Mouse (Mus musculus) limb, embryonic 12.5 days (tissue): ENCODE results near the gene BC067074. TPM values are rescaled to one million over a fixed set of nuclear protein-coding genes. Genes with fewer than 3 reads are reported as not detected.

Experiments used
- ATAC-seq: fragments of 200-750 bp; cut with Nextera tagmentation; 2 replicates; pipeline ENCODE4 v1.8.0; 2017; ENCODE audit warnings: low read depth, moderate TSS enrichment; ENCODE audit not compliant: insufficient number of reproducible peaks, insufficient read depth, low FRiP score, low TSS enrichment
- H3K27ac ChIP-seq: fragments of 300-500 bp; sonication (generic); 2 replicates; pipeline ENCODE4 v1.5.1; 2016; ENCODE audit warnings: mild to moderate bottlenecking, moderate library complexity
- H3K27me3 ChIP-seq: fragments of 300-500 bp; sonication (generic); 2 replicates; pipeline ENCODE4 v1.6.1; 2016; ENCODE audit warnings: mild to moderate bottlenecking, moderate library complexity
- H3K36me3 ChIP-seq: fragments of 300-500 bp; sonication (generic); 2 replicates; pipeline ENCODE4 v1.6.1; 2016; ENCODE audit warnings: mild to moderate bottlenecking, moderate library complexity
- H3K4me1 ChIP-seq: fragments of 300-500 bp; sonication (generic); replicated peaks from 2 replicates; pipeline ENCODE4 v1.6.1; 2016
- H3K4me2 ChIP-seq: fragments of 300-500 bp; sonication (generic); 2 replicates; pipeline ENCODE4 v1.6.1; 2016; ENCODE audit warnings: mild to moderate bottlenecking, moderate library complexity
- H3K4me3 ChIP-seq: fragments of 300-500 bp; sonication (generic); replicated peaks from 2 replicates; pipeline ENCODE4 v1.5.1; 2016; ENCODE audit warnings: mild to moderate bottlenecking
- H3K9ac ChIP-seq: fragments of 300-500 bp; sonication (generic); replicated peaks from 2 replicates; pipeline ENCODE4 v1.6.1; 2016; ENCODE audit warnings: mild to moderate bottlenecking, moderate library complexity
- H3K9me3 ChIP-seq: fragments of 300-500 bp; sonication (generic); 2 replicates; pipeline ENCODE4 v1.6.1; 2016; ENCODE audit warnings: mild to moderate bottlenecking, moderate library complexity
- WGBS: fragments of 180-500 bp; shearing (Covaris S2); methylation state at CpG from one replicate; pipeline ENCODE4 v1.1.7; 2016; 5-methylcytosine and 5-hydroxymethylcytosine counted together
- polyA plus RNA-seq: library from polyadenylated mRNA; unstranded; fragments of >200 nt; fragmentation: Nextera tagmentation; extraction: Ambion mirVana; gene quantifications from 2 replicates; pipeline ENCODE4 v1.2.1, GENCODE M21; 2016

BC067074 gene
- polyA plus RNA-seq, 1 experiment from 2014 or later = 10.5 TPM

DNA sequence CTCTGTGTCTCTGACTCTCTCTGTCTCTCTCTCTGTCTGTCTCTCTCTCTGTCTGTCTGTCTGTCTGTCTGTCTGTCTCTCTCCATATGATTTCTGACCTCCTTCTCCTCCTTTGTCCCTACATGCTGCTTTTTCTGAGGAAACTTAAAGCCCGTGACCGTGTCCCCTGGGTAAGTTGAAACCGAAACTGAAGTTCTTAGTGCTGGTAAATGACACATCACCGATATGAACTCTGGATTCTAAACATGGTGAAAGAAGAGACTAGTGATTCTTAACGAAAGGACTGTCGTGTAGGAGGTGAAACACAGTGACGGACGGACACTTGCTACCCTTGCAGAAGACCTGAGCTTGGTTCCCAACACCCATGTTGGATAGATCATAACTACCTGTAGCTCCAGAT is 21.8 kb upstream of the BC067074 start:
- no peak overlapping the region for H3K9ac ChIP-seq
- WGBS = 96% methylated on average over 8 of the region's 8 CpGs

DNA sequence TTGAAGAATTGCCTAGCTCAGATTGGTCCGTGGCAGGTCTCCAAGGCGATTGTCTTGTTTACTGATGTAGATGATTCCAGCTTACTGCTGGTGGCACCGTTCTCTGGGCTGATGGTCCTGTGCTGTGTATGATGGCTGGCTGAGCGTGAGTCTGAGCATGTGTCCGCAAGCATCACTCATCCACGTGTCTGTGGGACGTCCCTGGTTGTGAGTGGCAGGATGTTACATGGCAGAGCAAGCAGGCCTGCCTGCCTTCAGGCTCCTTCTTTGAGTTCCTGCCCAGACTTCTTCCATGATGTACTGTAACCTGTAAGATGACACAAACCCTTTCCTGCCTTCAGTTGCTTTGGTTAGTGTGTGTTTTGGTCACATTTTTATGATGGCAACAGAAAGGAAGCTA is 5.8 kb upstream of the BC067074 start:
- Histone ChIP-seq H3K27me3 (peaks cover 4% of the 10 kb centered on the region; the same call in 1 of the 2 replicates), H3K4me3 (no peak overlapping the region), H3K4me2 (no peak overlapping the region), H3K9me3 (no peaks in the 10 kb centered on the region), H3K36me3 (no peaks in the 10 kb centered on the region), H3K9ac (no peak overlapping the region), H3K27ac (no peak overlapping the region), H3K4me1 (no peaks in the 10 kb centered on the region)
- 91% methylated on average over 7 of the region's 7 CpGs for WGBS
- no peak for ATAC-seq

More for the DNA sequence above, 21.8 kb upstream of the BC067074 start:
- no peak overlapping the region for H3K27ac ChIP-seq
- no peak for ATAC-seq
- H3K36me3 ChIP-seq = no peaks in the 10 kb centered on the region
- H3K9me3 ChIP-seq = no peaks in the 10 kb centered on the region
- H3K4me3 ChIP-seq = no peak overlapping the region
- 0 out of 2 replicates have a peak, but pooled peaks cover 3% of the 10 kb centered on the region for H3K4me1 ChIP-seq
- no peak overlapping the region for H3K4me2 ChIP-seq
- no peaks in the 10 kb centered on the region for H3K27me3 ChIP-seq

DNA sequence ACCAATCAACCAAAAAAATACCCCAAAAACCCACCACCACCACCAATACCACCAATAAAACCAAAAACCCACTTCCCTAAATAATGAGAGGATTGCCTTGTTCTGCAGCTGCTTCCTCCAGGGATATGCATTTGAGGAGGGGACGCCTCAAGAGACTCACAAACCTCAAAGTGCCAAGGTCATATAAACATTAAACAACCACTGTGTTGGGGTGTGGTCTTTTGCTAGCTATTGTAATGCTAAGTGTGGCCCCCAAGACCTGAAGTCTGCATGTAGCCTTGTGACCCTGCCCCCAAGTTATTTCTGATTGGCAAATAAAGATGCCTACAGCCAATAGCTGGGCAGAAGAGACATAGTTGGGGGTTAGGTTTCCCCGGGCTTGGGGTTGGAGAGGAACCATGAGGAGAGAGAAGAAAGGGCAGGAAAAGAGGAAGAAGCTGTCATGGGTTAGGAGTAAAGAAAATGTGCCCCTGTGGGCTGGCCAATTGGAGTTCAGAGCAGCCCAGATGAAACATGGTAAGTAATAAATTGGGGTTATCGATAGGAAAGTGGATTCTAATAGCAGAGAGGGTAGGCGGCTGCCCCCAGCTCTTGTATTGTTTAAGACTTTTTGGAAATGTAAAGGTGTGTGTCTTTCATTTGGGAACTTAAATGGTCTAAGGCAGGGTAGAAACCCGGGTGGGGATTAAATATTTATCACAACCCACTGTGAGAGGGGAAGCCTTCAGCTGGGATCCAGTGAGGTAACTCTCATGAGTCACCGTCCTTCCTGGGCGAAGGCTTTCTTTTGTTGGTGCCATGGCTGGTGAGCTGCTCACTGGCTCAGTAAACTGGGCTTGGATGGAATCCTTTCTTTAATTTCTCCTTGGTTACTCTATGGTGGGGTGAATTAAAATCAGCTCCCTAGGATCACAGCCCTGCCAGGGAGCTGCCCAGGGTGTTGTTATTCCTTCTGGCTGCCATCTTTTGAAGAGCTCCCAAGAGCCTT is 4.5 kb upstream of the BC067074 start:
- H3K4me3 ChIP-seq = no peak overlapping the region

DNA sequence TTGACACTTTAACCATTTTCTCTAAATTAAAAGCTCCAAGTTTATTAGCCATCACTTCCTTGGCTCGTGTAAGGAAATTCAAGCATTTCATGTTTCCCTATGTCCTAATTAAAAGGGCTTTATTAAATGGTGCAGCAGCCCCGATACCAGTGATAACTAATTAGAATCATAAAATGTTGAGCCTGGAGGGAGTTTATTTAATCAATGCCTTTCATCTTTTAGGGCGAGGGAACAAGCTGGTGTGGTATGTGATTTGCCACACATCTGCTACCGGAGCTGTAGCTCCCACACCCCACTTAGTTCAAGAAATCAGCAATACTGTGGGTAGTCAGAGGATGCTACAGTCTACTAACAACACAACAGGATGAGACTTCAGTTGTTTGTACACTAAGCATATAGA is 3.2 kb upstream of the BC067074 start:
- H3K9ac ChIP-seq = no peak overlapping the region
- H3K27ac ChIP-seq = no peak overlapping the region
- H3K4me3 ChIP-seq = no peak overlapping the region
- H3K4me2 ChIP-seq = no peak overlapping the region
- ATAC-seq = no peak
- 30% methylated on average over 4 of the region's 4 CpGs for WGBS
- peaks cover 5% of the 10 kb centered on the region; the same call in 1 of the 2 replicates for H3K27me3 ChIP-seq
- peaks cover 13% of the 10 kb centered on the region for H3K4me1 ChIP-seq
- H3K9me3 ChIP-seq = no peaks in the 10 kb centered on the region
- no peaks in the 10 kb centered on the region for H3K36me3 ChIP-seq

More for the DNA sequence above, 4.5 kb upstream of the BC067074 start:
- H3K4me1 ChIP-seq = peaks cover under 1% of the 10 kb centered on the region; the same call in 1 of the 2 replicates
- peaks cover 5% of the 10 kb centered on the region; the same call in 1 of the 2 replicates for H3K27me3 ChIP-seq
- no peaks in the 10 kb centered on the region for H3K36me3 ChIP-seq
- H3K27ac ChIP-seq = no peak overlapping the region
- no peaks in the 10 kb centered on the region for H3K9me3 ChIP-seq
- no peak for ATAC-seq
- 79% methylated on average over 7 of the region's 7 CpGs for WGBS
- no peak overlapping the region for H3K9ac ChIP-seq
- H3K4me2 ChIP-seq = no peak overlapping the region

DNA sequence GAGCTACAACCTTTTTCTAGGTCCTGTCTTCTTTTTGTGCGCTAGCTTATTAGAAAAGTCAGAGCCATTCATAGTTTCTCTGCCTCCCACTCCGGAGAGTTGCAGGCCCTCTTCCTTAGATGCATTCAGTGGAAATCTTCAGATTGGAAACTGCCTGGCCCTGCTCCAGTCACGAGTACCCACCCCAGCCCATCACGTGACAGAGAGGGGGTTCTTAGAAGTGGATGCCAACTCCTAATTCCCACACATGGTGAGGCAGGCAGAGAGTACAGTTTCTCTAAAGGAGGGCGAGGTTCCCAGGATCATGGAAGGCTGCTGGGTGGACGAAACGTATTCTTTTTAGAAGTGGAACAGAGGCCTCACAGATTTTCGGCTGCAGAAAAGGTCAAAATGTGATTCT is 958 bp upstream of the BC067074 start:
- ATAC-seq = no peak
- H3K27ac ChIP-seq = no peak overlapping the region

DNA sequence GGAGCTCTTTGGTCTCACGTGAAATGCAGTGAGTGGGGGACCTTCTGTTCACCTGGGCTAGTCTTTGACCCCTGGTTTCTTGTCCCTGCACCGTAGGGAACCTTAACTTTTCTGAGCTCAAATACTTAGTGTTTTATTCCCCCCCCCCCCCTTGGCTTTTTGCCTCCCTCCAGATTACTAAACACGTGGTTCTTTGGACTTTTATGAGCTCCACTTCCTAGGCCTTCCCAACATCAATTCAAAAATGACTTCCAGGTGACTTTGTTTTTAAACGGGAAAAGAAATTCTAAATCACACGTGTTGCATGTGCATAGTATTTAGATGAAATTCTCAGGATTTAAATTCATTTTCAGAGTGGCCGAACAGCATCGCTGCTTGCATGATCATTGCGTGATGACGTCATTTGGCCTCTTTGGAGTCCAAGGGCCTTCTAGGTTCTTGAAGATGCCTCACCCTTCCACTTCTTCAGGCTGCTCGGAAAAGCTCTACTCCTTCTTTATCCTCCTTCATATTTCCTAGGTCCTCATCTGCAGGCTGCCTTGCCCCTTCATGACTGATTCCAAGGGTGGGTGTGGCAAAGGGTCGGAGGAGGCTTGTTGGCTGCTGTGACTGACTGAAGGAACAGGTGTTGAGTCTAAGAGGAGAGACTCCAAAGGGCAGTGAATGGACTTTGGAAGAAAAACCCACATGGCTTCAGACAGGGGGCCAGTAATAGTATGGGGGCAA is 911 bp downstream of the BC067074 start:
- H3K9ac ChIP-seq = peak overlapping the region; percentile 96
- H3K4me1 ChIP-seq = peaks cover 27% of the 10 kb centered on the region
- H3K27me3 ChIP-seq = peaks cover 5% of the 10 kb centered on the region; the same call in 1 of the 2 replicates
- peak overlapping the region; percentile 68 for H3K4me2 ChIP-seq
- no peaks in the 10 kb centered on the region for H3K36me3 ChIP-seq
- peak overlapping the region; percentile 71 for H3K4me3 ChIP-seq
- 36% methylated on average over 11 of the region's 11 CpGs for WGBS
- peak overlapping the region; percentile 95 for H3K27ac ChIP-seq
- peak; percentile 47; the same call in 1 of the 2 replicates for ATAC-seq
- no peaks in the 10 kb centered on the region for H3K9me3 ChIP-seq

More for the DNA sequence above, 958 bp upstream of the BC067074 start:
- no peak overlapping the region for H3K9ac ChIP-seq
- no peak overlapping the region for H3K4me3 ChIP-seq
- no peak overlapping the region for H3K4me2 ChIP-seq
- peaks cover 27% of the 10 kb centered on the region for H3K4me1 ChIP-seq
- H3K9me3 ChIP-seq = no peaks in the 10 kb centered on the region
- H3K27me3 ChIP-seq = peaks cover 5% of the 10 kb centered on the region; the same call in 1 of the 2 replicates
- 91% methylated on average over 8 of the region's 8 CpGs for whole genome bisulfite sequencing
- no peaks in the 10 kb centered on the region for H3K36me3 ChIP-seq

DNA sequence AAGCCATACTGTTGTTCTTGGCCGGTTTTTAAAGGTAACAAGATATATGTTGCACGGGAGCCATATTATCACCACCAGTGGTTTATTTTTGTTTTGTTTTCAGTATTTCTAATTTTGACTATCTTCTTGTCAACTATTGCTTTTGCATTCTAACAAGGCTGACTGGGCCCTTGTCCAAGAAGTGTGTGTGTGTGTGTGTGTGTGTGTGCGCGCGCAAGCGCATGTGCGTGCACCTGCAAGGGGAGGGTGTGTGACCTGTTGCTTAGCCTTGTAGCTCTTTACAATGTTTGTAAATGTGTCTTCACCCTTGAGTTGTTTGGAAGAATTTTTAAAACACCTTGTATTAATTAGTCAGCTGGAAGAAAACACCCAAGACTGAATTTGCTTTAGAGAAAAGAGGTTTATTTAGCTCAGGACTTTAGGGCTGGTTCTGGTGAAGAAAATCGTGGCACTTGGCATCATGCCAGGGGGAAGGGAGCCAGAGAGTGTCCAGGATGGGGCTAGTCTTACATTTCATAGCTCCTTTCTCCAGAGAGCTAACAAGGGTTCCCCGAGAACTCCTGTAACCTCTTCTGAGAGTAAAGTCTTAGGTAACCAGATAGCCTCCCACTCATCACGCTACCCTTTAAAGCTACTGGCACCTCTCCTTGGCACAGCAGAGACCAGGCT is 3.0 kb downstream of the BC067074 start:
- Histone ChIP-seq H3K27me3 (peaks cover 5% of the 10 kb centered on the region; the same call in 1 of the 2 replicates), H3K4me1 (peaks cover 27% of the 10 kb centered on the region), H3K9ac (no peak overlapping the region), H3K9me3 (no peaks in the 10 kb centered on the region), H3K27ac (no peak overlapping the region), H3K4me3 (no peak overlapping the region), H3K36me3 (no peaks in the 10 kb centered on the region), H3K4me2 (no peak overlapping the region)
- 86% methylated on average over 10 of the region's 10 CpGs for WGBS
- no peak for ATAC-seq

DNA sequence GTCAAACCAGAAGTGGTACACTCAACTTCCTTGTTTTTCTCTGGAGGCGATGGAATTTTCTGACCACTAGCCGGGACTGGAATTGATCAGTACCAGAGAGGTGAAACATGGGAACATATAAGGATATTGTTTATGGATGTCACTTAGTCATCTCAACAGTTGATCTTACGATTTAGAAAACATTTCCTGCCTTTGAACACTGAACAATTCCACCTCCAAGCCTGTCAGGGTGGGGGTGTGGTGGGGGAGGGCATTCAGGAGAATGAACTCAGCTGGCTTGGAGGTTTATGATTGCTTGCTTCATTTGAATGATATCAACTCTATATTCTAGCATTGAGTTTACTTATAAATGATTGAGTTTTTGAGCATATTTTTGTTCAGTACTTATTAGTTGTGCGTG is 13.6 kb downstream of the BC067074 start:
- Histone ChIP-seq H3K4me1 (no peaks in the 10 kb centered on the region), H3K36me3 (no peaks in the 10 kb centered on the region; the same call in 1 of the 2 replicates), H3K9ac (no peak overlapping the region), H3K27ac (no peak overlapping the region), H3K27me3 (no peaks in the 10 kb centered on the region), H3K9me3 (0 out of 2 replicates have a peak, but pooled peaks cover 2% of the 10 kb centered on the region), H3K4me3 (no peak overlapping the region), H3K4me2 (no peak overlapping the region)
- 91% methylated on average over 4 of the region's 4 CpGs for WGBS
- no peak for ATAC-seq

DNA sequence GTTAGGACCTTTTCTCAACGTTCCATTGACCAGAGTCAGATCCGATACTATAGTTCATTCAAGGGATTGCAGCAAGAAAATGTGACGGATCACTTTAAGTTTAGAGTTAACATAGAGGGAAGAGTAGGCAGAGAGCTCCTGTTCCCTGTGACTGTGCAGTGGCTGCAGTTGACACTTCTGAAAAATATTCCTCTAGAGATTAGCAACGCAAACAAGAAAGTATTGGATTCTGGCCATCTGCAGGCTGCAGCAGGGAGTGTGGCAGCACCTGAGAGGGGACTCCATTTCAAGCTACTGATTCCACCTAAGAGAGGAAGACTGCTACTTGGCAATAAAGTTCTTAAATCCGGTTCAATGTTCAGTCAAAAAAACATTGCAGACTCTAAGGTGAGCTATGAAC is 26.6 kb downstream of the BC067074 start:
- no peak overlapping the region for H3K4me3 ChIP-seq
- H3K4me2 ChIP-seq = no peak overlapping the region
- H3K27ac ChIP-seq = no peak overlapping the region
- no peak overlapping the region for H3K9ac ChIP-seq
- H3K9me3 ChIP-seq = no peaks in the 10 kb centered on the region
- H3K36me3 ChIP-seq = peaks cover 33% of the 10 kb centered on the region
- ATAC-seq = no peak
- WGBS = 86% methylated on average over 5 of the region's 5 CpGs
- H3K27me3 ChIP-seq = no peaks in the 10 kb centered on the region
- H3K4me1 ChIP-seq = peaks cover 6% of the 10 kb centered on the region

DNA sequence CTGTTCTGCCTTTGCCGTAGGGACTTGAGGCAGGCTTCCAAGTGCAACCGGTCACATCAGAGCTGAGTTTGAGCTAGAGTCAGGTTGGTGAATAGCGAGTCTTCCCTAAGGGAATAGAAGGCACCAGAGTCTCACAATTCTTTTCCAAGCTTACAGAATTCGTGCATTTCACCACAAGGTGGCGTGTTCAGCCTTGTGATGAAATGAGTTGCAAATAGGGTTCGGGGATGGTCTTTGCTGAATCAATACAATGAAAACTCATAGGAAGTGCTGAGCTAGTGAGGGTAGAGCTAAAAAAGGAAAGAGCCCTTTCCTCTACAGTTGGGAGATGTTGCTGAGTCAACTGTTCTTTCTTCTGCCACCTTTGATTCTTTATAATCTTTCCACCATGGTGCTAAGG is 29.0 kb downstream of the BC067074 start:
- no peak for ATAC-seq

More for the DNA sequence above, 29.0 kb downstream of the BC067074 start:
- no peaks in the 10 kb centered on the region for H3K9me3 ChIP-seq
- no peaks in the 10 kb centered on the region for H3K4me1 ChIP-seq
- H3K36me3 ChIP-seq = peaks cover 41% of the 10 kb centered on the region
- no peak overlapping the region for H3K27ac ChIP-seq
- no peak overlapping the region for H3K4me2 ChIP-seq
- no peaks in the 10 kb centered on the region for H3K27me3 ChIP-seq
- H3K4me3 ChIP-seq = no peak overlapping the region
- no peak overlapping the region for H3K9ac ChIP-seq
- WGBS = 21% methylated on average over 6 of the region's 6 CpGs
